Mouse (Mus musculus): ENCODE data around the gene Fam214a. TPM values are rescaled to one million over a fixed set of nuclear protein-coding genes. Genes with fewer than 3 reads are reported as not detected.

Fam214a gene
- total RNA-seq, 2 experiments from 2014 or later = 35.3 to 37.5 TPM

DNA sequence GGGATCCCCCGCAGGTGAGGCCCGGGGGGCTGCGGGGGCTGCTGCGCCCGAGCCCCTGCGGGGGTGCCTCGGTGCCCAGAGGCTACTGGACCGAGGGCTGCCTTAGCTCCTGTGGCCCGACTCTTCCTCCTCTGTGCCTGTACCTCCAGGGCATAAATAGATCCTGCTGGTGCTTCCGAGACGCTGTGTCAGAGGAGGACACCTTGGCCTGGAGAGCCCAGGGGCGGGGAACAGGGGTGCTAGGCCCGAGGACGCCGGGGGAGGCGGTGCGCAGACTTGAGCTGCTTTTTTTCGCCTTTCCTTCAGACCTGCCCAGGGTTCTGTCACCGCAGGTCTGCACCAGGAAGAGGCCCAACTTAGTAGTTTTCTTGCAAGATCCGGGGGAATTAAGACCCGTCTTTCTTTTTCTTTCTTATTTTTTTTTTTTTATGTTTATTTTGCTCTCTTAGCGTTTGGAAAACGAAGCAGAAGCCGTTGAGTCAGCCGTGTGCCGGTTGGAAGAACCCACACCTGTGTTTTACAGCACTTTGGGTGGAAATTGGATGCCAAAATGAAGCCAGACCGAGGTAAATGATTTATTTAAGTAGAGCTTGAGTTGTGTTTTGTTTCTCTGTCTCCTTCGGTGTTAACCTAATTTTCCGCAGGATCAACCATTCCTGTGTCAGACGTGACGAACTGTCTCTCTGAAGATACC, 728 bp downstream of the Fam214a start:
- TF ChIP-seq CTCF (IDR thresholded peaks at IDR 0.05) = peak; percentile 26
- intact Hi-C loops (cut with DNase I) = loop anchor here (2.0 to 5.0 kb wide), 2 partner anchors 23 to 84 kb away; partner anchors contain the start of gene Arpp19
- peak overlapping the region; percentile 73 for H3K4me3 ChIP-seq
- peak overlapping the region; percentile 93 for H3K27ac ChIP-seq
- DNase-seq (ENCODE audit: extremely low spot score in 1 of 2, low spot score in 2 of 2) = peak; percentile 47 to 55

DNA sequence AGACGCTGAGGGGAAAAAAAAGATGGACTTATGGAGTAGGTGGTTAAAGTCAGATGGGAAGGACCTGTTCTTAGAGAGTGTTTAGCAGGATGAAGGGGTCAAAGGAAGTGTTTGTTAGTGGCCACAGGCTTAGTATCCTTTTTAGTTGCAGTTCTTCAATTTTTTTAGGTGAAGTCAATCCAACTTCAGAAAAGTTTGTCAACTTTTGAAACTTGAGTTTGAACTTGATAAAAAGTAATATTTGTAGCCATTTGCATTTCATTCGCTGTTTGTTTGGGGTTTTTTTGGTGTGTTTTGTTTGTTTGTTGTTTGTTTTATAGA, 1.2 kb downstream of the Fam214a start:
- DNase-seq (ENCODE audit: extremely low spot score in 1 of 2, low spot score in 2 of 2) = no peak
- no peak overlapping the region for H3K27ac ChIP-seq
- intact Hi-C loops (cut with DNase I) = loop anchor here (2.0 to 5.0 kb wide), 2 partner anchors 23 to 83 kb away; partner anchors contain the start of gene Arpp19
- TF ChIP-seq CTCF (IDR thresholded peaks at IDR 0.05) = no peak
- H3K4me3 ChIP-seq = peak overlapping the region; percentile 73

- no peak for TF ChIP-seq CTCF (IDR thresholded peaks at IDR 0.05)
- Histone ChIP-seq H3K27ac (no peak overlapping the region), H3K4me3 (no peak overlapping the region)
- no peak for DNase-seq (ENCODE audit: extremely low spot score in 1 of 2, low spot score in 2 of 2)
- intact Hi-C loops (cut with DNase I) = loop anchor here (5.0 kb wide), 1 partner anchor 83 kb away; the partner anchor contains the start of gene Arpp19
Measured at GRCm38 (mm10) chr9:74954387-74954786, 1.7 kb downstream of the Fam214a start.

- intact Hi-C loops (cut with DNase I) = no loop called here
- DNase-seq (ENCODE audit: extremely low spot score in 1 of 2, low spot score in 2 of 2) = no peak
- no peak overlapping the region for H3K27ac ChIP-seq
- H3K4me3 ChIP-seq = no peak overlapping the region
- no peak for TF ChIP-seq CTCF (IDR thresholded peaks at IDR 0.05)
Measured at GRCm38 (mm10) chr9:74960630-74961029, 7.9 kb downstream of the Fam214a start.

DNA sequence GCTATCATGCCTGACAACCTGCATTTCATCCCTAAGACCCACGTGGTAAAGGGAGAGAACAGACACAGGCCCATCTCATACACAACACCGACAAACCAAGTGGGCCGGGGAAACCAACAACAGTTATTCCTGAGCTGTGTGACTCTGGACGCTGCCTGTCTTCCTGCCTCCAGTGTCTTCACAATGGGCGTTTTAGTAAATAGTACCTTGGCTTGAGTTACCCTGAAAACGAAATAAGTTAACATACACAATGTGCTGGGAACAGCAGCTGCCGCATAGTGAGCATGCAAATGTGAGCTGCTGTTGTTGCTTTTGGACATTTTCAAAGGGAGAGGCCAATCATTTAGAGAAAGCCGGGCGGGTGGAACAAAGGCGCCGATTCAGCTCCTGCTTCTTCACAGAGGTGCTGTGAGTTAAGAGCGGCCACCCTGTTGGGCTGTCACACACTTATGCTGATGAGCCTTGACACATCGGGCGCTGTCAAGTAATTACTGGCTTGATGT, 8.4 kb downstream of the Fam214a start:
- Histone ChIP-seq H3K4me3 (no peak overlapping the region), H3K27ac (no peak overlapping the region)
- no peak for DNase-seq (ENCODE audit: extremely low spot score in 1 of 2, low spot score in 2 of 2)
- no peak for TF ChIP-seq CTCF (IDR thresholded peaks at IDR 0.05)
- intact Hi-C loops (cut with DNase I) = no loop called here

- Histone ChIP-seq H3K27ac (no peak overlapping the region), H3K4me3 (no peak overlapping the region)
- TF ChIP-seq CTCF (IDR thresholded peaks at IDR 0.05) = no peak
- intact Hi-C loops (cut with DNase I) = no loop called here
- DNase-seq (ENCODE audit: extremely low spot score in 1 of 2, low spot score in 2 of 2) = no peak
Measured at GRCm38 (mm10) chr9:74963953-74964352, 11.3 kb downstream of the Fam214a start.

GRCm38 (mm10) chr9:74964866-74965384, 12.2 kb downstream of the Fam214a start:
- Histone ChIP-seq H3K4me3 (no peak overlapping the region), H3K27ac (no peak overlapping the region)
- intact Hi-C loops (cut with DNase I) = no loop called here
- DNase-seq (ENCODE audit: extremely low spot score in 1 of 2, low spot score in 2 of 2) = no peak
- no peak for TF ChIP-seq CTCF (IDR thresholded peaks at IDR 0.05)

- intact Hi-C loops (cut with DNase I) = no loop called here
- no peak for TF ChIP-seq CTCF (IDR thresholded peaks at IDR 0.05)
- DNase-seq (ENCODE audit: extremely low spot score in 1 of 2, low spot score in 2 of 2) = no peak
- Histone ChIP-seq H3K4me3 (no peak overlapping the region), H3K27ac (no peak overlapping the region)
Measured at GRCm38 (mm10) chr9:74966200-74966599, 13.5 kb downstream of the Fam214a start.

GRCm38 (mm10) chr9:74968647-74969428, 16.2 kb downstream of the Fam214a start:
- intact Hi-C loops (cut with DNase I) = no loop called here
- Histone ChIP-seq H3K27ac (no peak overlapping the region), H3K4me3 (no peak overlapping the region)
- TF ChIP-seq CTCF (IDR thresholded peaks at IDR 0.05) = no peak
- no peak for DNase-seq (ENCODE audit: extremely low spot score in 1 of 2, low spot score in 2 of 2)

GRCm38 (mm10) chr9:74970591-74970990, 17.9 kb downstream of the Fam214a start:
- no peak for DNase-seq (ENCODE audit: extremely low spot score in 1 of 2, low spot score in 2 of 2)
- TF ChIP-seq CTCF (IDR thresholded peaks at IDR 0.05) = no peak
- intact Hi-C loops (cut with DNase I) = no loop called here

GRCm38 (mm10) chr9:74971191-74971976, 18.7 kb downstream of the Fam214a start:
- Histone ChIP-seq H3K4me3 (no peak overlapping the region), H3K27ac (no peak overlapping the region)
- TF ChIP-seq CTCF (IDR thresholded peaks at IDR 0.05) = no peak
- intact Hi-C loops (cut with DNase I) = no loop called here
- DNase-seq (ENCODE audit: extremely low spot score in 1 of 2, low spot score in 2 of 2) = no peak

More at GRCm38 (mm10) chr9:74970591-74970990, 17.9 kb downstream of the Fam214a start:
- Histone ChIP-seq H3K4me3 (no peak overlapping the region), H3K27ac (no peak overlapping the region)

Measured in left cerebral cortex, adult 2 months (tissue).